ENCODE assay signal across 17 mouse cellular contexts in the genomic region with DNA sequence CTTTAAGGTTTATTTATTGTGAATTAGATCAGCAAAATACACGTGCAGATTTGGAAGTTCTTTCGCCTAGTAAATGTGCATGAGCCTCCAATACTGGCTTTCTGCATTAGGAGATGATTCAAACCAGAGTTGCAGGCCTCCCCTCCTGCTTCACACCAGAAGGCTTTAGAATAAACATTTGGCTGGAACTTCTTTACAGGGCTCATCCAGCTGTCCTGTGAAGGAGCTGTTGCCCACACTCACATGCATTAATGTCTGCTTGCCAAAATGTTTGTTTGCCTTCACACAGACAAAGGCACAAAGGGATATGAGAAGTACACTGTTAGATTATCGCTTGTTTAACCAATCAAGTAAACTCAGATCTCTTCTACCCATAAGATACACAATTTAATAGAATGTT.
A peak's percentile ranks its signal among the peaks of the same experiment; 100 is the strongest.
DNase-seq lines count a peak whose midpoint lies in the region; ATAC-seq lines count a peak whose summit lies in the region.
"Had no signal": no experiment of that assay in that cellular context is flagged by ENCODE, and none has a peak within 500 bp of the region (broad histone marks: within the 10 kb centered on the region; RNA-seq: fewer than 3 reads in every experiment).

No protein-coding gene starts in this region.

- no peaks in the 10 kb centered on the region for H3K9me3 ChIP-seq in hindbrain, embryonic 16.5 days (ENCODE audit: control insufficient read depth, low read length)
- H3K9me3 ChIP-seq in hindbrain, embryonic 11.5 days (ENCODE audit: control insufficient read depth, low read length) = no peaks in the 10 kb centered on the region
- H3K9me3 ChIP-seq: embryonic facial prominence, embryonic 13.5 days; heart, embryonic 12.5 days; liver, embryonic 15.5 days; midbrain, embryonic 15.5 days; stomach, embryonic 15.5 days had no signal

- H3K36me3 ChIP-seq in hindbrain, embryonic 16.5 days (ENCODE audit: control insufficient read depth, insufficient read depth, low read length) = no peaks in the 10 kb centered on the region
- no peaks in the 10 kb centered on the region for H3K36me3 ChIP-seq in hindbrain, embryonic 11.5 days (ENCODE audit: control insufficient read depth, insufficient read depth, low read length)
- H3K36me3 ChIP-seq: embryonic facial prominence, embryonic 13.5 days; heart, embryonic 12.5 days; liver, embryonic 15.5 days; midbrain, embryonic 15.5 days; stomach, embryonic 15.5 days had no signal

- no peak overlapping the region for H3K27ac ChIP-seq in hindbrain, embryonic 16.5 days (ENCODE audit: low read depth, low read length)
- H3K27ac ChIP-seq in hindbrain, embryonic 11.5 days (ENCODE audit: low read depth, low read length) = no peak overlapping the region
- H3K27ac ChIP-seq: embryonic facial prominence, embryonic 13.5 days; liver, embryonic 15.5 days; midbrain, embryonic 15.5 days; stomach, embryonic 15.5 days had no signal

- no peak overlapping the region for H3K9ac ChIP-seq in hindbrain, embryonic 16.5 days (ENCODE audit: low read depth, low read length)
- H3K9ac ChIP-seq in hindbrain, embryonic 11.5 days (ENCODE audit: low read depth, low read length) = no peak overlapping the region
- H3K9ac ChIP-seq: embryonic facial prominence, embryonic 13.5 days; heart, embryonic 12.5 days; liver, embryonic 15.5 days; midbrain, embryonic 15.5 days; stomach, embryonic 15.5 days had no signal

- no peaks in the 10 kb centered on the region for H3K27me3 ChIP-seq in hindbrain, embryonic 16.5 days (replicated peaks; ENCODE audit: control insufficient read depth, insufficient read depth, low read length)
- H3K27me3 ChIP-seq in hindbrain, embryonic 11.5 days (ENCODE audit: control insufficient read depth, insufficient read depth, low read length) = no peaks in the 10 kb centered on the region
- H3K27me3 ChIP-seq: embryonic facial prominence, embryonic 13.5 days; heart, embryonic 12.5 days; liver, embryonic 15.5 days; midbrain, embryonic 15.5 days; stomach, embryonic 15.5 days had no signal

- 59% methylated on average over 3 of the region's 3 CpGs for WGBS in hindbrain, embryonic 16.5 days
- 79% methylated on average over 3 of the region's 3 CpGs for WGBS in hindbrain, embryonic 11.5 days

- ATAC-seq in hindbrain, embryonic 16.5 days = peak; percentile 45; the same call in 1 of the 2 replicates
- no peak for ATAC-seq in hindbrain, embryonic 11.5 days (ENCODE audit: low FRiP score)
- ATAC-seq: lung, postnatal 0 days; midbrain, embryonic 15.5 days had no signal

- no peak for DNase-seq in hindbrain, embryonic 11.5 days (ENCODE audit: low spot score)
- DNase-seq in right cerebral cortex, adult 2 months (ENCODE audit: low spot score in 2 of 2) = peak; percentile 31 to 34
- DNase-seq in right cerebral cortex, postnatal 14 days = no peak
- peak; percentile 31 for DNase-seq in layer of hippocampus, adult 9-10 months (ENCODE audit: low spot score)
- no peak for DNase-seq in cerebellum, postnatal 25 days
- no peak for DNase-seq in adrenal gland, adult 8-10 months
- DNase-seq: cerebellum, adult 11-12 months; kidney, adult 18-20 months; kidney, postnatal 14 days; retina, postnatal 1 day had no signal

- H3K4me3 ChIP-seq in hindbrain, embryonic 16.5 days (ENCODE audit: low read length) = no peak overlapping the region
- no peak overlapping the region for H3K4me3 ChIP-seq in hindbrain, embryonic 11.5 days (ENCODE audit: low read depth, low read length)
- H3K4me3 ChIP-seq: embryonic facial prominence, embryonic 13.5 days; heart, embryonic 12.5 days; liver, embryonic 15.5 days; midbrain, embryonic 15.5 days; stomach, embryonic 15.5 days had no signal

- H3K4me1 ChIP-seq in hindbrain, embryonic 16.5 days (ENCODE audit: control insufficient read depth, insufficient read depth, low read depth, low read length) = no peaks in the 10 kb centered on the region
- no peaks in the 10 kb centered on the region for H3K4me1 ChIP-seq in hindbrain, embryonic 11.5 days (replicated peaks; ENCODE audit: control insufficient read depth, insufficient read depth, low read length)
- H3K4me1 ChIP-seq: embryonic facial prominence, embryonic 13.5 days; heart, embryonic 12.5 days; liver, embryonic 15.5 days; midbrain, embryonic 15.5 days; stomach, embryonic 15.5 days had no signal

- no peak overlapping the region for H3K4me2 ChIP-seq in hindbrain, embryonic 16.5 days (ENCODE audit: low read length)
- H3K4me2 ChIP-seq in hindbrain, embryonic 11.5 days (replicated peaks; ENCODE audit: low read depth, low read length) = no peak overlapping the region
- H3K4me2 ChIP-seq: embryonic facial prominence, embryonic 13.5 days; heart, embryonic 12.5 days; liver, embryonic 15.5 days; midbrain, embryonic 15.5 days; stomach, embryonic 15.5 days had no signal

Comparison
In these comparisons a context has a peak if more than half of its experiments do, and no peak if none do; other contexts are left out.
1. DNase-seq: peak in right cerebral cortex, adult 2 months (2 of 2) and layer of hippocampus, adult 9-10 months (single experiment); none in hindbrain, embryonic 11.5 days (single experiment), right cerebral cortex, postnatal 14 days (single experiment), cerebellum, postnatal 25 days (0 of 2) and adrenal gland, adult 8-10 months (single experiment).